Mouse (Mus musculus): ENCODE data around the gene Rad50. TPM values are rescaled to one million over a fixed set of nuclear protein-coding genes. Genes with fewer than 3 reads are reported as not detected.

Rad50 gene
- 6.2 and 10.7 TPM in 2 replicates for polyA plus RNA-seq (2012; ENCODE audit: low replicate concordance)

GRCm38 (mm10) chr11:53706934-53707717 lies at the start of gene Rad50:
Rad50 (minus strand) TSS chr11:53707319.

GRCm38 (mm10) chr11:53720715-53721114 lies 13.6 kb upstream of the Rad50 start, which contains the start of gene Il5:
Il5 (plus strand) TSS chr11:53720794.

GRCm38 (mm10) chr11:53634556-53634955 lies 72.6 kb downstream of the Rad50 start, which contains the start of gene Il13:
Il13 (minus strand) TSS chr11:53634702.

GRCm38 (mm10) chr11:53618619-53619198 lies 88.4 kb downstream of the Rad50 start, which contains the start of gene Il4:
Il4 (minus strand) TSS chr11:53618669.

Other genes starting within 250 kb of the Rad50 start
- gene Gm9837, start 236.8 kb downstream of the Rad50 start, polyA plus RNA-seq (2012; ENCODE audit: low replicate concordance) = not detected in 2 replicates
- 0.46 TPM in 1 of 2 replicates, not detected in the other for gene Gm9945, start 227.2 kb downstream of the Rad50 start, polyA plus RNA-seq (2012; ENCODE audit: low replicate concordance)
- 28.7 and 36.3 TPM in 2 replicates for gene Sowaha, start 227.0 kb downstream of the Rad50 start, polyA plus RNA-seq (2012; ENCODE audit: low replicate concordance)
- 119 and 194 TPM in 2 replicates for gene Sept8, start 188.1 kb downstream of the Rad50 start, polyA plus RNA-seq (2012; ENCODE audit: low replicate concordance)
- 2.0 and 5.8 TPM in 2 replicates for gene Kif3a, start 139.9 kb downstream of the Rad50 start, polyA plus RNA-seq (2012; ENCODE audit: low replicate concordance)
- not detected in 2 replicates for gene Il4, start 88.7 kb downstream of the Rad50 start, polyA plus RNA-seq (2012; ENCODE audit: low replicate concordance)
- gene Il13, start 72.6 kb downstream of the Rad50 start, polyA plus RNA-seq (2012; ENCODE audit: low replicate concordance) = not detected in 2 replicates
- not detected in 2 replicates for gene Il5, start 13.5 kb upstream of the Rad50 start, polyA plus RNA-seq (2012; ENCODE audit: low replicate concordance)
- gene Irf1, start 62.7 kb upstream of the Rad50 start, polyA plus RNA-seq (2012; ENCODE audit: low replicate concordance) = 4.8 and 5.7 TPM in 2 replicates
- gene Gm17334, start 65.9 kb upstream of the Rad50 start, polyA plus RNA-seq (2012; ENCODE audit: low replicate concordance) = not detected in 2 replicates
- 0.54 and 0.59 TPM in 2 replicates for gene Gm12216, start 151.9 kb upstream of the Rad50 start, polyA plus RNA-seq (2012; ENCODE audit: low replicate concordance)
- 6.1 and 7.1 TPM in 2 replicates for gene Slc22a5, start 184.3 kb upstream of the Rad50 start, polyA plus RNA-seq (2012; ENCODE audit: low replicate concordance)

All from leukemia stem cell, adult 10-12 weeks (primary cell).